Mouse (Mus musculus) heart, postnatal 4 days (tissue): ENCODE measurements around the gene Bak1. TPM values are rescaled to one million over a fixed set of nuclear protein-coding genes. Genes with fewer than 3 reads are reported as not detected.
A peak's percentile ranks its signal among the peaks of the same experiment; 100 is the strongest.

Experiments used
- DNase-seq: peaks from one replicate; pipeline ENCODE4 v3.0.0; 2021
- total RNA-seq, 2 experiments: library from RNA; stranded (reverse); gene quantifications; 2 replicates each; pipeline ENCODE4 v1.2.3; 2021

Bak1 gene
- total RNA-seq, result 10 to 100 TPM; 46.8 to 52.4 TPM

GRCm38 (mm10) chr17:27028909-27029308 is at the start of gene Bak1:
Bak1 (minus strand) TSS chr17:27029009.
- DNase-seq, result no peak

DNA sequence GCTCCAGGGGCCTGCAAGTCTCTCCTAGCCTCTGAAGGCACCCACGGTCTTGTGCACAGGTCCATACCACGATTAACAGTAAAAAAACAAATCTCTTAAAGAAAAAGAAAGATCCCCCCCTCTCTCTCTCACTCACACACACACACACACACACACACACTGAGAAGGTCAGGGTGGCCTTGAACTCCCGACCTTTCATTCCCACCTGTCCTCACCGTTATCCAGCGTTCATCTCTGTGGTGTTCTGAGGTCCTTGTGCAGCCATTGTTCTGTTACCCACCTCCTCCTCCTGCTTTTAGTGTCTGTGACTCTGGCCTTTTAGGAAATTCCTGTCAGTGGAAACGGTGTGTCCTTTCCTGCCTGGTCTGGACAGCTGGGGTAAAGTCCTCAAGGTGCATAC is 49.7 kb upstream of the Bak1 start:
- DNase-seq, result no peak

DNA sequence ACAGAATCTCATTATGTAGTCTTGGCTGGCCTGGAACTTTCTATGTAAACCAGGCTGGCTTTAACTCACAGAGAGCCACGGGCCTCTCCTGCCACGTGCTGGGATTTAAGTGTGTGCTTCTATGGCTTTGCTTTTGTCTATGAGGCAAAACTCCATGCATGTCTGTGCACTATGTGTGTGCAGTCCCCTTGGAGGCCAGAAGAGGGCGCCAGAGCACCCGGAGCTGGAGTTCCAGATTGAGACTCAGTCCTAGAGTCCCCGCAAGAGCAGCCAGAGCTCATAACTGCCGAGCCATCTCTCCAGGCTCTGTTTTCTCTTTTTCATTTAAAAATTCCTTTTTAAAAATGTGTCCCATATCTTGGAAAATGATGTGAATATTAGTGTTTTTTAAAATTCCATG is 49.1 kb upstream of the Bak1 start:
- DNase-seq, result no peak

- no peak for DNase-seq
Observed at GRCm38 (mm10) chr17:27077133-27077532, 48.3 kb upstream of the Bak1 start.

DNA sequence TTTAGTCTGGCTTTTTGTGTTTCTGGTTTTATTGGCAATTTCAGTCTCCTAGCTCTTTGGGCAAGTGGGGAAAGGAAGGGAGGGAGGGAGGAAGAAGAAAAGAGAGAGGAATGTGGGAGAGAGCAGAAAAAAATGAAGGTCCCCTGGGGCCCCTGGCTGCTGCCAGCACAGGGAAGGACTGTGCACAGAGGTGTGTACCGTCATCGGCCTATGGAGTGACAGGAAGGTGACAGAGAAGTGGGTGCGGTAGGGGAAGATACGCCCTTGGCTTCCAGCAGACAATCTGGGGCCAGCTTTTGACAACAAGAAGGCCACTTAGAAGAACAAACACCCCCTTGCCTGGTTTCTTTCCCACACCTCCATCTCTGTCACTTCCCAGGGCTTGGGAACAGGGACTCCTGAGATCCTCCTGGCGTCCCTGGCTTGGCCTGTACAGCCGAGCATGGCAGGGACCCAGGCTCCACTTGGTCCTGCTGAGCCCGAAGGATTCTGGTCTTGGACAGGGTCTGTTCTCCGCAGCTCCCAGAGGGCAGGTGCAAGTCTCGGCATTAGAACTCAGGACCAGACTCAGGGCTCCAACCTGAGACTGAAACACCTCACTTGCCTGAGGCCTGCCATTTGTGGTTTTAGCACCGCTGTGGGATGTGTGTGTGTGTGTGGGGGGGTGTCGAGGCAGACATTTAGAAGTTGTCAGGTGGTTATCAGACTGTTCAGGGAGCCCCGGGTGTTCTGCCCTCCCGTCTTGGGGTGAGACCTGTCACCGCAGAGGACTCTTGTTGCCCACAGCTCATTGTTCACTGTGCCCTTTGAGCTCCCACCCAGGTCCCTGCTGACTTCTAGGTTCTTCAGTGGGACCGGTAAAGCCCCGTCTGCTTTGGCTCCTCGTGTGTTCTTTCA is 46.3 kb upstream of the Bak1 start:
- DNase-seq, result no peak

DNA sequence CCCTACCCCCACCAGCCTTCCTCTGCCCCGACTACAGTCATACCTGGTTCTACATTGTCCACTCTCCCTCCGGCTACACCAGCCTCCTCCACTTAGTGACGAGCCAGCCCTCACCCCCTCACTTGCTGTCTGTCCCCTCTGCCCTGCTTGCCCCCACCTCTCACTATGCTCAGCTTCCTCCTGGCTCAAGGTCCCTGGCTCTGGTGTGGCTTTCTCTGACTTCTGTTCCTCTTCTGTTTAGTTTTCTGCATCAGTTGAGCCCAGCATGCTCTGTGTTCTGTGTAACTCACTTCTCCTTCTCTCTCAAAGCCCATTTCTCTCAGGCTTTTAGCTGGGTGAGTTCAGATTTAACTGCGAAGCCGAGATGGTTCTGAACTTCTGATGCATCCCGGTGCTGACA is 45.4 kb upstream of the Bak1 start:
- no peak for DNase-seq

- DNase-seq, result no peak
Observed at GRCm38 (mm10) chr17:27073778-27074177, 45.0 kb upstream of the Bak1 start.

GRCm38 (mm10) chr17:27073126-27073525 is 44.3 kb upstream of the Bak1 start:
- DNase-seq, result no peak

DNA sequence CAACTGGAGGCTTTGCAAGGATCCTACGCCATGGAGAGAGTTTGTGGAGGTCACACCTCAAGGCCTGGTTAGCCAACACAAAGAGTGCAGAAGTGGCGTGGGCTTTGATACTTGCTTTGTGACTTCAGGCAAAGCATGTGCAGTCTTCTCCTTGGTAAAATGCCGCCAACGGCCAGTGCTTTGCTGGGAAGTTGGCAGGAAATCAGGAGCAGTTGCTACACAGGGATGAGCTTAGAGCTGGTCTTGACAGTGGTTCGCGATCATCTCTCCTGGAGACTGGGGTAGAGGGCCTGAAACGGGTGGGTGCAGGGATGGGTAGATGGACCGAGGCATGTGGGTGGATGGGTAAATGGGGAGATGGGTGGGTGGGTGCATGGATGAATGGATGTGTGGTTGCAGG is 43.6 kb upstream of the Bak1 start:
- no peak for DNase-seq

- DNase-seq, result peak; percentile 61
Observed at GRCm38 (mm10) chr17:27071630-27072029, 42.8 kb upstream of the Bak1 start.

DNA sequence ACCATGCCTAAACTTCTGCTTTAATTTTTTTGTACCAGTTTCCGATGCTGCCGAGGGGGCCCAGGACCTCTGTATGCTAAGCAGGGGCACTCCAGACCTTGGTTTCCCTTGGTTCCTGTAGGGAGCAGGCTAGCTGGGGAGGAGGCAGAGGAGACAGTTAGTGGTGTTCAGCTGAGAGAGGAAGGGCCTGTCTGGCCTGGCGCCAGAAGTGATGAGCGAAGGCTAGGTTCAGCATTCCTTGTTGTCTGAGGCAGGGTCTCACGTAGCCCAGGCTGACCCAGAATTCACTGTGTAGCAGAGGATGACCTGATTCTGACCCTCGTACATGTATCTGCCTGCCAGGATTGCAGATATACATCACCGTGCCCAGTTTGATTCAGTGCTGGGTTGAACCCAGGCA is 42.1 kb upstream of the Bak1 start:
- DNase-seq, result no peak

DNA sequence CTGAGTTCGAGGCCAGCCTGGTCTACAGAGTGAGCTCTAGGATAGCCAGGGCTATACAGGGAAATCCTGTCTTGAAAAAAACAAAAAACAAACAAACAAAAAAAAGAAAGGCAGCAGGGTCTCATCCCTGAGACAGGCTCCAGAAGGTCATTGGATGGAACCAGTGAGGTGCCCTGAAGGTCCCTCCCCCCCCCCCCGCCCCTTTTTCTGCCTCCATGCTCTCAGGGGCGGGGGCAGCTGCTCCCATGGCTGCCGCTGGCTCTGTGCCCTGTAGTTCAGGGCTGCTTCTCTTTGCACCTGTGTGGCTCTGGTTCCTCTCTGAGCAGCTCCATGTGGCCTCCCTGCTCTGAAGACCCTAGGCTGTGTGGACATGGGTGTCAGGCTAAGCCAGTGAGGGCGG is 40.3 kb upstream of the Bak1 start:
- no peak for DNase-seq

DNA sequence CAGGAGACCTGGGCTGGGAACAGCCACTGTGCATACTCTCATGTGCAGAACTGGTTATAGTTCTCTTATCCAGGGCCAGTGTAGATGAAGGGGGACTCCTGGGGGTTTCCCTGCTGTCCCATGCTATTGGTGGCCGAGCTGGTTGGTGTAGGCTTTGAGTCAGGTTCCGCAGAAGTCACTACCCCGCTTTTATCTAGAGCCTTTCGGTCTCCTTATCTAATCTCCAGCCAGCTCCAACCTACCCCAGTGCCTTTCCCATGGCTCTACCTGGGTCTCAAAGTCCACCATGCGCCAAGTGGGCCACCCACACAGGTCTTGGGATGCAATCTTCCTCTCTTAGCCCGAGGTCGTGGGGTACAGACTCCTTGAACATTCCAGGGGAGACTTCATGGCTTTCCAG is 37.3 kb upstream of the Bak1 start:
- no peak for DNase-seq

GRCm38 (mm10) chr17:27064195-27064594 is 35.4 kb upstream of the Bak1 start:
- no peak for DNase-seq

GRCm38 (mm10) chr17:27063717-27064116 is 34.9 kb upstream of the Bak1 start:
- DNase-seq, result no peak

GRCm38 (mm10) chr17:27062684-27063083 is 33.9 kb upstream of the Bak1 start:
- no peak for DNase-seq

DNA sequence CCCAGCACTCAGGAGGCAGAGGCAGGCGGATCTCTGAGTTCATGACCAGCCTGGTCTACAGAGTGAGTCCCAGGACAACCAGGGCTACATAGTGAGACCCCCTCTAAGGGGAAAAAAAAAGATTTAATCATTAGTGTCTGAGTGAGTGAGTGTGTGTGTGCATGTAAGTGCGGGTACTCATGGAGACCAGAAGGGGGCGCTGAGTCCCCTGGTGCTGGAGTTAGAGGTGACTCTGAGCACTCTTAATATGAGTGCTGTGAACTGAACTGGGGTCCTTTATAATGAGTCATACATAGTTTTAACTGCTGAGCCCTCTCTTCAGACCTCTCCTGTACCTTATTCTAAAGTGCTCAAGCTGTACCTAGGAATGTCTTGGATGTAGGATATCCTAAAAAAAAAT is 32.9 kb upstream of the Bak1 start:
- no peak for DNase-seq

DNA sequence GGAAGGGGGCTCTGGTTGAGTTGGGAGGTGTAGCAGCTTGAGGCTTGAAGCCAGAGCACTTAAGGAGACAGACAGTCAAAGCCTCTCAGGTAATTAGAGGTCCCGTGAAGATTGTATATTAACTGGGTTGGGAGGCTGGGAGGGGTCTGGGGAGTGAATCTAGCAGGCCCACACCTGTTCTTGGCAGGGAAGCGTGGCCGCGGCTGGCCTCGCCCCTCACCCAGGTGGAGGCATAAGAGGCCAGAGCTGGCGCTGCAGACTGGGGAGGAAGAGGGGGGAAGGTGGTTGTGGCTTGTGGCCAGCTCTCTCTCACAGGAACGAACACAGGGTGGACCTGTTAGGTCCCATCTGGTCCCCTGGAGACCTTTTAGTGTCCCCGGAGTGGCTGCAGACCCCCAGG is 31.9 kb upstream of the Bak1 start:
- DNase-seq, result no peak

DNA sequence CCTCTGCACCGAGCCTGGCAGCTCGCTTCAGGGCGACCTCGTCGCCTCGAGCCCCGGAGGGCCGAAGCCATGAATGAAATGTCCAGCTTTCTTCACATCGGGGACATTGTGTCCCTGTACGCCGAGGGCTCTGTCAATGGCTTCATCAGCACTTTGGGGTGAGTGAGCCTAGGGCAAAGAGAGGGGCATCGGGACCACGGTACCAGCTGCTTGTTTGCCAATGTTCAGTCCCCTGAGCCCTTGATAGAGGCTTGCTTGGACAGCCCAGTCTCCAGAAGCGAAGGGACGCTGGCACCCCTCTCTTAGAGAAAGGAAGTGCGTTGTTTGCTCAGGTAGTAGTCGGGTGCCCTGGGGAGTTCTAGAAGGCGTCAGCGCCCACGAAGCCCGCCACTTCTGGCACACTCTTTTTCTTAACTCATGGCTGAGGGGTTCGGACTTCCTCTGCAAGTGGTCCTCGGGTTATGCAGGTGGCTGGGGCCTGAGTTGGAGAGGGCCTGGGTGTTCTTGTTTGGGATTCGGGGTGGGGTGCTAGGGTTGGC is 28.8 kb upstream of the Bak1 start:
- DNase-seq, result no peak

GRCm38 (mm10) chr17:27056812-27057516 is 28.2 kb upstream of the Bak1 start, which contains the start of gene Itpr3:
Itpr3 (plus strand) TSS chr17:27057304.
- DNase-seq, result peak; percentile 64

DNA sequence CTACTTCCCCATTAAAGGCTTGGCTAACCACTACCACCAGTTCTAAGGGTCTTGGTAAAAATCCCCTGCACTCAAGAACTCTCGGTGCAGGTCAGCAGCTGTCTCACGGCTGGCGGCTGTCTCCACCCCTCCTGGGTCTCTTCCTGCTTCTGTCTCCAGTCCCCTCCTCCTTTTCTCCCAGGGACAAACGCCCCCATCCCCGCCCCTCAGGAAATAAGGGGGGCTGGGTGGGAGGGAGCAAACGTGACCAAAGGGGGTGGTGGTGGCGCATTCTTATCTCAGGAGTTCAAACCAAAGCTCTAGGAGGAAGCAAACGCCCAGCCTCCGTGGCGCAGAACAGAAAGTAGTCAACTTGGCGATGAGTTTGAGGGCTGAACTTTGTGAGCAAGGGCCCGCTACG is 27.4 kb upstream of the Bak1 start:
- peak; percentile 69 for DNase-seq

- DNase-seq, result peak; percentile 56
Observed at GRCm38 (mm10) chr17:27051514-27051913, 22.7 kb upstream of the Bak1 start.

DNA sequence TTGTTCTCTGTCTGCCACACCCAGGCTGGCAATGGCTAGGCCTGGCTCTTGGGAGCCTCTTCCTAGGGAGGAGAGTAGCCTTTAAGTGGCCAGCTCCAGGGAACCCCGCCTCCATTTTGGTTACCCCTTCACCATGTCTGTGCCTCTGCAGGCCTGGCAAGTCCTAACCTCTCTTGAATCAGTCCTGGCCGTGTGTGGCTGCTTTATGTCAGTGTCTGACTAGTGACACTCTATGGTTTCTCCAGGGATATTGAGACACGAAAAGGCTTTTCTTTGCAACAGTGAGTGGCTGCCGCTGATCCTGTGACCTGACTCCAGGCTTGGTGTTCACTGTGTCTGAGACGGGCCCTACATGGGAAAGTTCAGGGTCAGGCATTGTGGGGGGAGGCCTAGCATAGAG is 22.0 kb upstream of the Bak1 start:
- no peak for DNase-seq
